Mouse (Mus musculus) cerebellum, adult 2 months (tissue): ENCODE data around the gene Tmem139. TPM values are rescaled to one million over a fixed set of nuclear protein-coding genes. Genes with fewer than 3 reads are reported as not detected.
A peak's percentile ranks its signal among the peaks of the same experiment; 100 is the strongest.

Experiments
- DNase-seq, 2 experiments: peaks; one replicate each; pipeline ENCODE4 v3.0.0; 2021
- H3K27ac ChIP-seq: fragments of 200-500 bp; 2 replicates; pipeline ENCODE4 v1.5.1; 2012; ENCODE audit warnings: low read length, control low read depth, inconsistent platforms; ENCODE audit not compliant: insufficient read depth
- H3K27me3 ChIP-seq: fragments of 200-500 bp; 2 replicates; pipeline ENCODE4 v1.6.1; 2012; ENCODE audit warnings: inconsistent platforms, mild to moderate bottlenecking, low read length, moderate library complexity; ENCODE audit not compliant: control insufficient read depth, insufficient read depth
- H3K4me1 ChIP-seq: fragments of 200-500 bp; 2 replicates; pipeline ENCODE4 v1.6.1; 2011; ENCODE audit warnings: low read length; ENCODE audit not compliant: control insufficient read depth, insufficient read depth
- H3K4me3 ChIP-seq: fragments of 200-500 bp; replicated peaks from 2 replicates; pipeline ENCODE3; 2011; ENCODE audit warnings: mild to moderate bottlenecking, low read depth, low read length, control low read depth; ENCODE audit not compliant: insufficient read depth
- CTCF ChIP-seq: fragments of 200-500 bp; IDR thresholded peaks from 2 replicates; pipeline ENCODE4 v1.5.1; 2011; ENCODE audit warnings: low read depth, mild to moderate bottlenecking, control low read depth, low read length, moderate library complexity, borderline replicate concordance; ENCODE audit not compliant: insufficient read depth
- POLR2A ChIP-seq: fragments of 200-500 bp; IDR thresholded peaks from 2 replicates; pipeline ENCODE4 v1.6.1; 2011; ENCODE audit warnings: low read length, control low read depth, borderline replicate concordance; ENCODE audit not compliant: insufficient read depth
- WGBS: fragments of 180-500 bp; shearing (Covaris S2); methylation state at CpG from one replicate; pipeline ENCODE4 v1.1.7; 2018; 5-methylcytosine and 5-hydroxymethylcytosine counted together
- polyA plus RNA-seq: library from polyadenylated mRNA; depleted of rRNA; stranded (reverse); fragments of >200 nt; gene quantifications from 2 replicates; pipeline ENCODE4 v1.2.3, GENCODE M21; 2012

The Tmem139 gene
- polyA plus RNA-seq, 1 experiment, result not detected

DNA sequence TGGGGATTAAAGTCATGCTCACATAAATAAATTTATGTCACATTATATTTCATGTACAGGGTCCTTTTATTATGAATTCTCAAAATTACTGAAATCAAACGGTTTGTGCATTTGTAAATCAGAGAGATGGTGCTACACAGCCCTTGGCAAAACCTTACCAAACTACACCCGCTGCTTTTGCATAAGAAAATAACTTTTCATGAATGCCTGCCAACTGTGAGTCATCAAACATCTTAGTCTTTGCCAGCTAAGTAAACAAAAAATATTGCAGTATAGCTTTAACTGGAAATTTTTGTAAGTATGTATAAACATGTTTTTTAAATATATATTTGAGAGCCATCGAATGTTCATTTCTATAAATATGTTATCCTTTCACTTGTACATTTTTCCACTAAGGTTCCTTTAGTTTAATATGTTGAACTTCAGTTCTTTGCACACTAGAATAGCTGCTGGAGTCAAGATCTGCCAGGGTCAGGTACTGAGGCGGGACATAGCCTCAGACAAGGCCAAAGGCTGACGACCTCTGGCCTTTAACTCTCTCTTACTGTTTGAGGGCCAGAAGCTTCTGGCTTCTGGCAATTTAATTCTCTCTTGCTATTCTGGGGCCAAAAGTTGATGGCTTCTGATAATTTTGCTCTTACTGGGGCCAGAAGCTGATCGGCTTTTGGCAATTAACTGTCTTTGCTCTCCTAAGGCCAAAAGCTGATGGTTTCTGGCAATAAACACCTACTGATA, 20.3 kb upstream of the Tmem139 start:
- TF ChIP-seq CTCF (no peak), POLR2A (no peak)
- 51% methylated on average over 6 of the region's 6 CpGs for WGBS

DNA sequence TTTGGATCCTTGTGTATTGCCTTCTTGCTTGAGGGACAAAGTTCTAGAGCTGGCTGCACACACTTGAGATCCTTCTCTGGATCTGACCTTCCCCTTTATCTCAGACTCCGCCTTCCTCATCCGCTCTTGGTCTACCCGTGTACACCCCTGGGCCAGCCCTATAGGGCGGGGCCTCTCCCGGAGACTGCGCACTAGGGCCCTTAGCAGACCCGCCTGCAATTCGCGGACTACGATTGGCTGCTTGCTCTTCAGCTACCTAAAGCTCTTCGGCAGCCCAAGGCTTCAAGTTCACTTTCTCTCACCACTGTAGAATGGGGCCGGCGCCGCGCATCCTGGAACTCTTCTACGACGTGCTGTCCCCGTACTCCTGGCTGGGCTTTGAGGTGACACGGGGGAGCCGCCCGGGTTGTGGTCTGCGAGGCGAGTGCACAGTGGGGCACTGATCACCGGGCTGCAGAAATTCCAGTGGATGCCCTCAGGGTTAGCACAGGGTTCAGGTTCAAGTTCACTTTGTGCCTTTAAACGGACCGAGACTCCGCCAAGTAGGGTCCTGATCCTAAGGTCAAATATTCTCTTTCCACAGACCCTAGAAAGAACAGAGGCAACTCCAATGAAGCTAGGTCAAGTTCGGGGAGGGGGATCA, 15.9 kb upstream of the Tmem139 start, which contains the start of gene Gstk1:
Gene Gstk1 (plus strand): TSS at position 225 of the 643 bp plus-strand sequence.
- 6% methylated on average over 28 of the region's 28 CpGs for WGBS
- no peak within 1 kb of the TSS for H3K27ac ChIP-seq
- H3K4me1 ChIP-seq, result no peaks in the 10 kb centered on the region
- peak; percentile 71 to 78 for DNase-seq
- peak within 1 kb of the TSS; percentile 64 for H3K4me3 ChIP-seq
- TF ChIP-seq POLR2A (peak; percentile 39; the same call in 1 of the 2 replicates), CTCF (no peak)
- H3K27me3 ChIP-seq, result no peaks in the 10 kb centered on the region

More for the DNA sequence above, 20.3 kb upstream of the Tmem139 start:
- Histone ChIP-seq H3K27ac (no peak overlapping the region), H3K27me3 (no peaks in the 10 kb centered on the region), H3K4me3 (no peak overlapping the region), H3K4me1 (no peaks in the 10 kb centered on the region)
- DNase-seq, result no peak

DNA sequence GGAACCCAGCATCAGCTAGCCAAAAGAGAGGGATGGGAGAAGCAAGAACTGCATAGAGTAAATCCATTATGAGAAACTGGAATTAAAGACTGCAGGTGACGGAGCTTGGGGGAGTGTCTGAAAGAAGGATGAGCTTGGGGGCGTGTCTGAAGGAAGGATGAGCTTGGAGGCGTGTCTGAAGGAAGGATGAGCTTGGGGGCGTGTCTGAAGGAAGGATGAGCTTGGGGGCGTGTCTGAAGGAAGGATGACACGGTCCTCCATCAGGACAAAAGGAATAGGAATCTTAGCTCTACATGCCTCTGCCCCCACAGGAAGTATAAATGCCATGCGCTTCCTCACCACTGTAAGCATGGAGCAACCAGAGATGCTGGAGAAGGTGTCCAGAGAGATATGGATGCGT, 14.6 kb upstream of the Tmem139 start:
- 28% methylated on average over 8 of the region's 8 CpGs for WGBS
- TF ChIP-seq POLR2A (no peak), CTCF (no peak)
- no peak overlapping the region for H3K27ac ChIP-seq
- H3K4me3 ChIP-seq, result no peak overlapping the region
- peak in 1 of 2 experiments; percentile 10 for DNase-seq
- no peaks in the 10 kb centered on the region for H3K27me3 ChIP-seq
- no peaks in the 10 kb centered on the region for H3K4me1 ChIP-seq

DNA sequence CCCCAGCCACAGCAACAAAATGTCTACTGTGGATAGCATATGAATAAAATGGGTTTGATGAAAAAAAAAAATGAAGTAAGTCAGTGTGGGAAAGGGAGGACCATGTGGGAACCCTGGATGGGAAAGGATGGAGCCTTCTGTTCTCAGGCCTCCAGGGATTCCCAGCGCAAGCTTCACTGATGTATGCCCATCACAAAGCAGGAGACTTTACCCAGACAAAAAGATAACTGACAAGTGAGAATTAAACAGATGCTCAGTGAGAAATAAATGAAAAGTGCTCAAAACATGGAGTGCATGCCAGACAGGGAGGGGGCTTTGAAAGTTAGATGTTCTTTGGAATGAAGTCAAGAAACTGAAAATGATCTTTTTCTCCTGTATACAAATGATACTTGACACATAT, 13.8 kb upstream of the Tmem139 start:
- WGBS, result 83% methylated on average over 1 of the region's 1 CpGs
- no peaks in the 10 kb centered on the region for H3K4me1 ChIP-seq
- no peak for DNase-seq
- H3K4me3 ChIP-seq, result no peak overlapping the region
- H3K27me3 ChIP-seq, result no peaks in the 10 kb centered on the region
- no peak overlapping the region for H3K27ac ChIP-seq
- TF ChIP-seq POLR2A, result no peak
- no peak for TF ChIP-seq CTCF

DNA sequence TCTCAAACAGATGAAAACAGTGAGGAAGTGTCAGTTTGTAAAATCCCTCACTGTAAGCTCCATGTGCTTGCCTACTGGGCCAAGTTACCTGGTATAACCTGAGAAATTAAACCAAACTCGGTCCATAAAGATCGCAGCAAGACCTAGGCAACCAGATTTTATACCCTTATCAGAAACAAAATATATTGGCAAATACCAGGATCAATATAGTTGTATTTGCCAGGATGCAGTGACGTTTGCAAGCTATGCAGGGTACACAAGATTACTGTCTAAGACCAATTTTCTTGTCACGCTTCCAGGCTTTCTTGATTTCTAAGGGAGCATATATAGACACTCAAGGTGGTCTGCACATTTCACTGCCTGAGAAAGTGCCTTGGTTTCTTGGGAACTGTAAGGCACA, 10.0 kb upstream of the Tmem139 start:
- Histone ChIP-seq H3K27me3 (no peaks in the 10 kb centered on the region), H3K4me3 (no peak overlapping the region), H3K27ac (no peak overlapping the region), H3K4me1 (no peaks in the 10 kb centered on the region)
- 85% methylated on average over 4 of the region's 4 CpGs for WGBS
- TF ChIP-seq POLR2A (no peak), CTCF (no peak)
- no peak for DNase-seq

DNA sequence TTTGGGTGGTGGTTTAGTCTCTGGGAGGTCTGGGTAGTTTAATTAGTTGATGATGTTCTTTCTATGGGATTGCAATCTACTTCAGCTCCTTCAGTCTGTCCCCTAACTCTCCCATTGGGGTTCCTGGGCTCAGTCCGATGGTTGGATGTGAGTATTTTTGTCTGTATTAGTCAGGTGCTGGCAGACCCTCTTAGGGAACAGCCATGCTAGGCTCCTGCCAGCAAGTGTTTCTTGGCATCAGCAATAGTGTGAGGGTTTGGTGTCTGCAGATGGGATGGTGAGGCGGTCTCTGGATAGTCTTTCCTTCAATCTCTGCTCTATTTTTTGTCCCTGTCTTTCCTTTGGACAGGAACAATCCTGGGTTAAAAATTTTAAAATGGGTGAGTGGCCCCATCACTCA, 8.7 kb upstream of the Tmem139 start:
- no peak for TF ChIP-seq POLR2A
- no peak for TF ChIP-seq CTCF
- Histone ChIP-seq H3K27me3 (no peaks in the 10 kb centered on the region), H3K4me3 (no peak overlapping the region), H3K27ac (no peak overlapping the region), H3K4me1 (no peaks in the 10 kb centered on the region)
- no peak for DNase-seq
- 27% methylated on average over 2 of the region's 2 CpGs for WGBS

DNA sequence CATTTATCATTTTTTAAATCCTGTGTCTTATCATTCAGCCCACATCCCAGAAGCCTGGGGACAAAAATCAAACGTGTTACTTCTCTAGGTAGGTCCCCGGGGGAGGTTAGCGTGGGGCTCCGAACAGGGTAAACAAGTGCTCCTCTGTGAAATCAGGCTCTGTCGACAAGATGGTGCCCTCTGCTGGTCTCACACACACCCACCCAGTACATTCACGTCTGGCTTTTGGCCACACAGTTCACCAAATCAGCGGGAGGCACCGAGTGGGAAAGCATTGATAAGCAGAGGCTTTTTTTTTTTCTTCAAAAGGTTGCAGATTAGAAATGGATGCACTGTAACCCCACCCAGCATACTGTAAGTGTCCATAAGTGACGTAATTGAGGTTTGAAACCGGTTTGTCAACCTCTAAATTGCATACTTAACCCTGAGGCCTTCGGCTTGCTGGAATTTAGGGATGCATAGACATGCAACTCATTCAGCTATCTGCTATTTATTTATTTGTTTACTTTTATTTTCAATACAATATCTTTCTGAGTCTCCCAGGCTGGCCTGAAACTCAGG, 4.4 kb upstream of the Tmem139 start:
- TF ChIP-seq POLR2A, result no peak
- TF ChIP-seq CTCF, result peak; percentile 54; the same call in 1 of the 2 replicates
- Histone ChIP-seq H3K4me3 (no peak overlapping the region), H3K4me1 (no peaks in the 10 kb centered on the region), H3K27ac (no peak overlapping the region), H3K27me3 (no peaks in the 10 kb centered on the region)
- DNase-seq, result peak; percentile 19 to 27
- 28% methylated on average over 11 of the region's 11 CpGs for WGBS

DNA sequence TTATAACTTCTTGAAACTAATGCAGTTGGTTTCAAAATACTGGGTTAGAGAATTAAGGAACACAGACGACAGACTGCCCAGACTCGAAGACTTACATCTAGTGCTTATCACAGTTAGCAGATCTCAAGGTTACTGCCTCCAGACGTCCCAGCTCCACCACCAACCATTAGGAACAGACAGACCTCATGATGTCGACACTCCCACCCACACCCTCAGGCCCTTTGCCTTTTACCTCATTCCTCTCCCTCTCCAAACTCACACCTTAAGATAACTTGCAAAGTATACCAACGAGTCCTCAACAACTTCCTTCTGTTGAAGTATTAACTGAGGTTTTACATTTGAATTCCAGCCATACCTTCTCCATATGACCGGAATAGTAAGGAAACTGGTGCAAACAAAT, 1.3 kb upstream of the Tmem139 start:
- Histone ChIP-seq H3K27ac (no peak overlapping the region), H3K27me3 (no peaks in the 10 kb centered on the region), H3K4me1 (no peaks in the 10 kb centered on the region), H3K4me3 (no peak overlapping the region)
- DNase-seq, result no peak
- WGBS, result 76% methylated on average over 6 of the region's 6 CpGs
- no peak for TF ChIP-seq CTCF
- no peak for TF ChIP-seq POLR2A
